Mouse (Mus musculus) thymus, adult 2 months (tissue): ENCODE data around the gene Arhgef11. TPM values are rescaled to one million over a fixed set of nuclear protein-coding genes. Genes with fewer than 3 reads are reported as not detected.

Source experiments
- DNase-seq: peaks from one replicate; pipeline ENCODE4 v3.0.0; 2021
- H3K27ac ChIP-seq: fragments of 200-500 bp; 2 replicates; pipeline ENCODE4 v1.5.1; 2012; ENCODE audit warnings: low read length, control low read depth; ENCODE audit not compliant: control insufficient read depth, insufficient read depth
- H3K27me3 ChIP-seq: fragments of 200-500 bp; 2 replicates; pipeline ENCODE4 v1.6.1; 2012; ENCODE audit warnings: mild to moderate bottlenecking, low read length, moderate library complexity, mixed read lengths; ENCODE audit not compliant: control insufficient read depth, insufficient read depth
- H3K36me3 ChIP-seq: fragments of 200-500 bp; 2 replicates; pipeline ENCODE4 v1.6.1; 2012; ENCODE audit warnings: mild to moderate bottlenecking, low read length, moderate library complexity; ENCODE audit not compliant: control insufficient read depth, insufficient read depth
- H3K4me1 ChIP-seq: fragments of 200-500 bp; replicated peaks from 2 replicates; pipeline ENCODE4 v1.6.1; 2012; ENCODE audit warnings: low read length; ENCODE audit not compliant: control insufficient read depth, insufficient read depth
- H3K4me3 ChIP-seq: fragments of 200-500 bp; 2 replicates; pipeline ENCODE4 v1.5.1; 2012; ENCODE audit warnings: mild to moderate bottlenecking, low read length, control low read depth, moderate library complexity; ENCODE audit not compliant: control insufficient read depth, insufficient read depth
- CTCF ChIP-seq: fragments of 200-500 bp; IDR thresholded peaks from 2 replicates; pipeline ENCODE4 v1.5.1; 2012; ENCODE audit warnings: mild to moderate bottlenecking, control low read depth, low read length, moderate library complexity, borderline replicate concordance; ENCODE audit not compliant: control insufficient read depth, poor library complexity, insufficient read depth; ENCODE audit errors: extremely low read depth
- POLR2A ChIP-seq: fragments of 200-500 bp; IDR thresholded peaks from 2 replicates; pipeline ENCODE4 v1.6.1; 2012; ENCODE audit warnings: mild to moderate bottlenecking, low read length, control low read depth, moderate library complexity; ENCODE audit not compliant: control insufficient read depth, poor library complexity, insufficient read depth; ENCODE audit errors: extremely low read depth
- WGBS: fragments of 180-500 bp; shearing (Covaris S2); methylation state at CpG from one replicate; pipeline ENCODE4 v1.1.7; 2018; 5-methylcytosine and 5-hydroxymethylcytosine counted together
- polyA plus RNA-seq: library from polyadenylated mRNA; depleted of rRNA; stranded (reverse); fragments of >200 nt; gene quantifications from 2 replicates; pipeline ENCODE4 v1.2.3, GENCODE M21; 2012

The Arhgef11 gene
- polyA plus RNA-seq, 1 experiment: 37.0 TPM

- no peak for TF ChIP-seq CTCF
- TF ChIP-seq POLR2A: no peak
- H3K27ac ChIP-seq: no peak overlapping the region
- 97% methylated on average over 13 of the region's 13 CpGs for WGBS
- DNase-seq: no peak
- H3K4me1 ChIP-seq: no peaks in the 10 kb centered on the region
- H3K36me3 ChIP-seq: no peaks in the 10 kb centered on the region
- H3K27me3 ChIP-seq: no peaks in the 10 kb centered on the region; the same call in 1 of the 2 replicates
- no peak overlapping the region for H3K4me3 ChIP-seq
These were observed 136.5 kb downstream of the Arhgef11 start for GRCm38 (mm10) chr3:87753829-87754228.

- Histone ChIP-seq H3K27ac (no peak overlapping the region), H3K4me3 (no peak overlapping the region), H3K36me3 (no peaks in the 10 kb centered on the region), H3K27me3 (no peaks in the 10 kb centered on the region), H3K4me1 (no peaks in the 10 kb centered on the region)
- TF ChIP-seq CTCF (peak; percentile 95), POLR2A (no peak)
- 23% methylated on average over 24 of the region's 24 CpGs for WGBS
- peak; percentile 89 for DNase-seq
These were observed 138.6 kb downstream of the Arhgef11 start for GRCm38 (mm10) chr3:87755964-87756363.

DNA sequence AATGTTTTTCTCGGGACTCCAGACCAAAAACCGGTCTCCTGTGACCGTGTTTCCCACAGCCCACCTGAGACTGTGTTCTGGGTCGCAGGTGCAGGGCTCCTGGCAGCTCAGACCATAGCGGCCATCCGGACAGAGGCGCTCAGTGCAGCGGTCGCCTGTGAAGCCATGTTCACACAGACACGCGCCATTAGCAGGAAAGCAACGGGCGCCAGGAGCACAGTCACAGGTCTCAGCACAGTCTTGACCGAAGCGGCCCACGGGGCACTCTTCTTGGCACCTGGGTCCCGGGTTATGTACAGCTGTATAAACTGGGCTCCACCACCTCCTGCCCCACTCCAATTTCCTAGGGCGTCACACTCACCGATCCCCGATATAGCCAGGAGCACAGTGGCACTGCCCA lies 139.1 kb downstream of the Arhgef11 start:
- Histone ChIP-seq H3K4me3 (no peak overlapping the region), H3K27ac (no peak overlapping the region), H3K4me1 (no peaks in the 10 kb centered on the region), H3K36me3 (no peaks in the 10 kb centered on the region), H3K27me3 (no peaks in the 10 kb centered on the region)
- no peak for DNase-seq
- no peak for TF ChIP-seq CTCF
- TF ChIP-seq POLR2A: no peak
- WGBS: 92% methylated on average over 20 of the region's 20 CpGs

GRCm38 (mm10) chr3:87758641-87759040 lies 141.3 kb downstream of the Arhgef11 start:
- TF ChIP-seq CTCF (no peak), POLR2A (no peak)
- 69% methylated on average over 5 of the region's 5 CpGs for WGBS
- Histone ChIP-seq H3K4me3 (no peak overlapping the region), H3K27ac (no peak overlapping the region), H3K27me3 (no peaks in the 10 kb centered on the region), H3K4me1 (no peaks in the 10 kb centered on the region), H3K36me3 (no peaks in the 10 kb centered on the region)
- no peak for DNase-seq

- no peaks in the 10 kb centered on the region for H3K27me3 ChIP-seq
- no peaks in the 10 kb centered on the region for H3K36me3 ChIP-seq
- TF ChIP-seq POLR2A (no peak), CTCF (no peak)
- H3K4me3 ChIP-seq: no peak overlapping the region
- H3K4me1 ChIP-seq: peaks cover 16% of the 10 kb centered on the region
- 85% methylated on average over 20 of the region's 20 CpGs for WGBS
- no peak overlapping the region for H3K27ac ChIP-seq
- no peak for DNase-seq
These were observed 144.3 kb downstream of the Arhgef11 start for GRCm38 (mm10) chr3:87761408-87762375.

DNA sequence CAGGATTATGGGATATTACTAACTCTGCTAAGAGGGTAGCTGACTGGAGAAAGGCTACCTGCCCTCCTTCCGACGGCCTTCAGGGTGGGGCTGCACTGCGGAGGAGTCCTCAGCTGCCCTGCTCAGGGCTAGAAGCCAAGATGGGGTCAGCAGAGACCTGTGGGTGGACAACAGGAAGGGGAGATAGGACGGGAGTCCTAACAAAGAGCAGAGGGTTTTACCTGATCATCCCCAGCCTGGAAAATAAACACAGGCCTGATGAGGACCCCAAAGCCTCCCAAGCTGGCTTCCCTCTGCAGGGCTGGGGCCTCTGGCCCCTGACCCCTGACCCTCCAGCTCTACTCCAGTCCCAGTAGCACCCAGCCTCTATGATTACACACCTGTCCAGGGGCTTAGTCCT lies 145.8 kb downstream of the Arhgef11 start:
- H3K27ac ChIP-seq: no peak overlapping the region
- no peak overlapping the region for H3K4me3 ChIP-seq
- no peak for TF ChIP-seq CTCF
- TF ChIP-seq POLR2A: no peak
- H3K36me3 ChIP-seq: no peaks in the 10 kb centered on the region
- peaks cover 18% of the 10 kb centered on the region for H3K4me1 ChIP-seq
- H3K27me3 ChIP-seq: no peaks in the 10 kb centered on the region; the same call in 1 of the 2 replicates
- 95% methylated on average over 4 of the region's 4 CpGs for WGBS
- no peak for DNase-seq
